Comparison of ENCODE assay signal across 22 mouse cellular contexts in genomic region chr9:34969881-34970490, GRCm38 (mm10).
A peak's percentile ranks its signal among the peaks of the same experiment; 100 is the strongest.
DNase-seq lines count a peak whose midpoint lies in the region; ATAC-seq and TF ChIP-seq lines count a peak whose summit lies in the region.
"Had no signal": no experiment of that assay in that cellular context is flagged by ENCODE, and none has a peak within 500 bp of the region (broad histone marks: within the 10 kb centered on the region; RNA-seq: fewer than 3 reads in every experiment).

No protein-coding gene starts in this region.

- POLR2A ChIA-PET in Patski (lab: Charles Lee), result no interaction called here

- no peak overlapping the region for H3K4me3 ChIP-seq in embryonic fibroblast, embryonic 13.5 days (ENCODE audit: insufficient read depth, low read length)
- H3K4me3 ChIP-seq in forebrain, embryonic 11.5 days (ENCODE audit: low read depth, low read length), result no peak overlapping the region
- H3K4me3 ChIP-seq: embryonic facial prominence, embryonic 13.5 days; heart, embryonic 10.5 days; hindbrain, embryonic 12.5 days had no signal

- no peaks in the 10 kb centered on the region for H3K27me3 ChIP-seq in Patski
- no peaks in the 10 kb centered on the region for H3K27me3 ChIP-seq in forebrain, embryonic 11.5 days (ENCODE audit: control insufficient read depth, insufficient read depth, low read length)

- no peak overlapping the region for H3K4me2 ChIP-seq in forebrain, embryonic 11.5 days (ENCODE audit: low read depth, low read length, severe bottlenecking)
- H3K4me2 ChIP-seq: embryonic facial prominence, embryonic 13.5 days; hindbrain, embryonic 12.5 days had no signal

- 75% methylated on average over 6 of the region's 6 CpGs for WGBS in forebrain, embryonic 11.5 days

- H3K9ac ChIP-seq in forebrain, embryonic 11.5 days (ENCODE audit: low read length), result no peak overlapping the region
- H3K9ac ChIP-seq: embryonic facial prominence, embryonic 13.5 days; hindbrain, embryonic 12.5 days had no signal

- CTCF ChIA-PET in Patski (lab: Charles Lee), result no interaction called here

- peak; percentile 25 for DNase-seq in cerebellum, adult 9-10 months
- DNase-seq in cerebellum, adult 9-11 months, result no peak
- peak; percentile 62 for DNase-seq in 3134 (ENCODE audit: extremely low read depth, insufficient read length, low spot score)
- DNase-seq in Patski (ENCODE audit: low read depth, low spot score), result no peak
- DNase-seq in ovary, adult 18-20 months (ENCODE audit: low spot score), result no peak
- no peak for DNase-seq in forebrain, embryonic 11.5 days (ENCODE audit: low spot score)
- DNase-seq: adrenal gland, adult 2 months; adrenal gland, postnatal 36 days; cerebellum, adult 11 months; cerebellum, adult 8-10 months; gastrocnemius, postnatal 10 days; heart, adult 18-20 months; heart, postnatal 10 days; heart, postnatal 4 days had no signal

- TF ChIP-seq POLR2A in embryonic fibroblast, embryonic 13.5 days (IDR thresholded peaks at IDR 0.05; ENCODE audit: low read depth, low read length), result no peak

- TF ChIP-seq CTCF in Patski (IDR thresholded peaks at IDR 0.05), result no peak
- no peak for TF ChIP-seq CTCF in embryonic fibroblast, embryonic 13.5 days (IDR thresholded peaks at IDR 0.05; ENCODE audit: borderline replicate concordance, insufficient read depth, low read length)

- peak; percentile 58 for ATAC-seq in Patski
- ATAC-seq in forebrain, embryonic 11.5 days (replicated peaks; ENCODE audit: low FRiP score), result no peak
- ATAC-seq: activated CD4-positive, CD25-positive, alpha-beta regulatory T cell, adult 4 months; forebrain, embryonic 14.5 days; inflammation-experienced regulatory T-cells, adult 6 months; intestine, postnatal 0 days had no signal

- in situ Hi-C loops in Patski (cut with MboI; ENCODE audit: low pct_unique_long_range_greater_than_20kb), result no loop called here

- H3K36me3 ChIP-seq in forebrain, embryonic 11.5 days (ENCODE audit: control insufficient read depth, insufficient read depth, low read length), result no peaks in the 10 kb centered on the region
- H3K36me3 ChIP-seq: embryonic facial prominence, embryonic 13.5 days; heart, embryonic 10.5 days; hindbrain, embryonic 12.5 days had no signal

- H3K9me3 ChIP-seq in forebrain, embryonic 11.5 days (ENCODE audit: control insufficient read depth, low read length), result no peaks in the 10 kb centered on the region
- H3K9me3 ChIP-seq: embryonic facial prominence, embryonic 13.5 days; heart, embryonic 10.5 days; hindbrain, embryonic 12.5 days had no signal

- H3K27ac ChIP-seq in embryonic fibroblast, embryonic 13.5 days (ENCODE audit: insufficient read depth, low read length), result peak overlapping the region; percentile 51; the same call in 1 of the 2 replicates
- H3K27ac ChIP-seq in forebrain, embryonic 11.5 days (ENCODE audit: low read depth, low read length), result no peak overlapping the region
- H3K27ac ChIP-seq: embryonic facial prominence, embryonic 13.5 days; heart, embryonic 10.5 days; hindbrain, embryonic 12.5 days had no signal

- peaks cover 3% of the 10 kb centered on the region; the same call in 1 of the 2 replicates for H3K4me1 ChIP-seq in embryonic fibroblast, embryonic 13.5 days (ENCODE audit: control insufficient read depth, insufficient read depth, low read length)
- H3K4me1 ChIP-seq in forebrain, embryonic 11.5 days (replicated peaks; ENCODE audit: control insufficient read depth, insufficient read depth, low read length), result peaks cover 3% of the 10 kb centered on the region; the same call in 1 of the 2 replicates
- H3K4me1 ChIP-seq: heart, embryonic 10.5 days had no signal

Comparison
In these comparisons a context has a peak if more than half of its experiments do, and no peak if none do; other contexts are left out.
1. DNase-seq: peak in cerebellum, adult 9-10 months (single experiment) and 3134 (single experiment); none in cerebellum, adult 9-11 months (single experiment), Patski (single experiment), ovary, adult 18-20 months (single experiment) and forebrain, embryonic 11.5 days (single experiment).